Mouse (Mus musculus) adrenal gland, postnatal 4 days (tissue): ENCODE results near the gene Osbp2. TPM values are rescaled to one million over a fixed set of nuclear protein-coding genes. Genes with fewer than 3 reads are reported as not detected.
A peak's percentile ranks its signal among the peaks of the same experiment; 100 is the strongest.
"Not testable (repeated sequence)": the region's sequence is repeated elsewhere in the genome, so short reads cannot be mapped to it uniquely, and the experiment has no call there.

Experiments used
- DNase-seq, 2 experiments: peaks; one replicate each; pipeline ENCODE4 v3.0.0; 2021 to 2022; ENCODE audit warnings: low spot score in 2 of 2, mixed read lengths in 2 of 2
- long read RNA-seq, 2 experiments: library from polyadenylated mRNA; stranded (forward); transcript quantifications; one replicate each; pipeline ENCODE4 v2.0.0; 2021
- total RNA-seq, 2 experiments: library from RNA; stranded (reverse); gene quantifications; 2 replicates each; pipeline ENCODE4 v1.2.3; 2021

Gene Osbp2
- 1 to 10 TPM; 2.4 to 2.5 TPM for total RNA-seq
- long read RNA-seq, experiment 1, partial matches to known transcripts: 0 of 1 reads
- long read RNA-seq, experiment 1, other reads (novel, unspliced or antisense): 0 of 1 reads
- long read RNA-seq, experiment 2, full-length matches to known transcripts: 1 of 3 reads
- long read RNA-seq, experiment 2, partial matches to known transcripts: 0 of 3 reads
- long read RNA-seq, experiment 2, other reads (novel, unspliced or antisense): 2 of 3 reads

GRCm38 (mm10) chr11:3863454-3864112 lies at the start of gene Osbp2:
Osbp2 (minus strand) TSS chr11:3863903.
- DNase-seq: peak; percentile 39 to 58

- DNase-seq: no peak
Observed at GRCm38 (mm10) chr11:3912875-3913271, 49.2 kb upstream of the Osbp2 start.

- no peak for DNase-seq
Observed at GRCm38 (mm10) chr11:3912100-3912874, 48.6 kb upstream of the Osbp2 start.

- DNase-seq: not testable (repeated sequence)
Observed at GRCm38 (mm10) chr11:3911440-3911839, 47.7 kb upstream of the Osbp2 start.

DNA sequence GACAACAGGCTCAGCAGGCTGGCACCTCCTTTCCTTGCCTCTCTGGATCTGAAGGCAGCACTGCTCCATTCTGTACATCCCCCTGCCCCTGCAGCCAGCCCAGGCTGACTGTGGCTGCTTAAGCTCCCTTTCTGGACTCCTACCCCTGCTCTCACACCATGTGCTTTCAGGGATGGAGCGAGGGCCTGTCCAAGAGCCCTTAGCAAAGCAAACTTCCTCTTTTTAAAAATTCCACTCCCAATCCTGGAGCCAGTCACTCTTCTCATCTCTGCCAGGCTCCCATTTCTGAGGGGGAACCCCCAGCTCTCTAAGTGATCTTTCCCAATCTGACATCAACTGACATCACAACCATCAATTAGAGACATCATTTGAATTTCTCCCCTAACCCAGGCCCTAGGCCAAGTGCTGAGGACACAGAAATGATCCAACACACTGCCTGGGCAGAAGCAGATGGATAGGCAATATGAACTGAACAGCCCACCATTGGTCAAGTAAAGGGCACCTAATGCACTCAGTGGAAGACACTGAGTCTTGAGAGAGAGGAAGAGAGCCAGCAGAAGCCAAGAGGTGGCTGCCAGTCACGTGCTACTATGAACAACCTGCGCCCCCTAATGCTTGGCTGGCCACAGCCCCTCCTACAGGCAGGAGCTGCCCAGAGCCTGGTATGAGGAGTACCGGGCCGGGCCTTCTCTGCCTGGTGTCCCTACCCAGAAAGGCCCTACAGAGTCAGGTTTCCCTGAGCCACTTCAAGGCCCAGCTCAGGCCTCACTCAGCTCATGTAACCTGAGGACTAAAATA lies 47.0 kb upstream of the Osbp2 start:
- DNase-seq: no peak

- no peak for DNase-seq
Observed at GRCm38 (mm10) chr11:3909236-3909635, 45.5 kb upstream of the Osbp2 start.

- no peak for DNase-seq
Observed at GRCm38 (mm10) chr11:3905446-3905845, 41.7 kb upstream of the Osbp2 start.

DNA sequence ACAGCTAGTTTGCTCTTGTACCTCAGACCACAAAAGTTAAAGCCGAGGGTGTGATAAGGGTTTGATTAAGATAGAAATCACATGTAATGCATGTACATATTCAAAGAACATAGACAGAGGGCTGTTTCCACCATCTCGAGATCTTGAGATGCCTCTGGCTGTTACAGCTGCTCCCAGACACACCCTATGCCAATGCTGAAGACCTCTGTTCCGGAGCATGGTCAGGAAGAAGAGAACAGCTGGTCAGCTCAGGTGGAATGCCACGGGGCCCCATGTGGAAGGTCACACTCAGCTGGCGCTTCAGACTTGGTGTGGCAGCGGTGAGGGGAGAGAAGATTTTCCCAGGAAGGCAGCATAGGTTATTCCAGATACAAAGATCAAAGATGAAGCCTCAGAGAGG lies 41.0 kb upstream of the Osbp2 start:
- no peak for DNase-seq

DNA sequence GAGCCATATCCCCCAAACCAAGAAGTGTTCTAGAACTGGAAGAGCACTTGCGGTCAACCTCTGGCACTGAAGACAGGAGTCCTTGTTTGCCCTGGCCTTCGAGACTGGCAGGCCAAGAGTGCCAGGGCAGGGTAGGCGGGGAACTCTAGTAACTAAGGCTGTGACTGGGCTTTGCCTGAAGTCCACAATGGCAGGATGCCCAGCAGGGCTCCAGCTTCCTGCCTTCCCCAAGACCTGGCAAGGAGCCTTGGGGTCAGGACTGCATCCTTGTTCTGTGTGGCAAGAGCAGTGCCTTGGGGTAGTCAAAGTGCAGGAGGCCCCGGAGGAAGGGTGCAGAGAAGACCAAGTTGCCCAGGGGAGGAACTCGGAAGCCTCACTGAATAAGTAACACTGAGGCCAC lies 39.3 kb upstream of the Osbp2 start:
- DNase-seq: peak in 1 of 2 experiments; percentile 38

- DNase-seq: no peak
Observed at GRCm38 (mm10) chr11:3902516-3902915, 38.8 kb upstream of the Osbp2 start.

- DNase-seq: no peak
Observed at GRCm38 (mm10) chr11:3900296-3900695, 36.6 kb upstream of the Osbp2 start.

GRCm38 (mm10) chr11:3895933-3896332 lies 32.2 kb upstream of the Osbp2 start:
- no peak for DNase-seq

GRCm38 (mm10) chr11:3895458-3895857 lies 31.8 kb upstream of the Osbp2 start:
- no peak for DNase-seq

DNA sequence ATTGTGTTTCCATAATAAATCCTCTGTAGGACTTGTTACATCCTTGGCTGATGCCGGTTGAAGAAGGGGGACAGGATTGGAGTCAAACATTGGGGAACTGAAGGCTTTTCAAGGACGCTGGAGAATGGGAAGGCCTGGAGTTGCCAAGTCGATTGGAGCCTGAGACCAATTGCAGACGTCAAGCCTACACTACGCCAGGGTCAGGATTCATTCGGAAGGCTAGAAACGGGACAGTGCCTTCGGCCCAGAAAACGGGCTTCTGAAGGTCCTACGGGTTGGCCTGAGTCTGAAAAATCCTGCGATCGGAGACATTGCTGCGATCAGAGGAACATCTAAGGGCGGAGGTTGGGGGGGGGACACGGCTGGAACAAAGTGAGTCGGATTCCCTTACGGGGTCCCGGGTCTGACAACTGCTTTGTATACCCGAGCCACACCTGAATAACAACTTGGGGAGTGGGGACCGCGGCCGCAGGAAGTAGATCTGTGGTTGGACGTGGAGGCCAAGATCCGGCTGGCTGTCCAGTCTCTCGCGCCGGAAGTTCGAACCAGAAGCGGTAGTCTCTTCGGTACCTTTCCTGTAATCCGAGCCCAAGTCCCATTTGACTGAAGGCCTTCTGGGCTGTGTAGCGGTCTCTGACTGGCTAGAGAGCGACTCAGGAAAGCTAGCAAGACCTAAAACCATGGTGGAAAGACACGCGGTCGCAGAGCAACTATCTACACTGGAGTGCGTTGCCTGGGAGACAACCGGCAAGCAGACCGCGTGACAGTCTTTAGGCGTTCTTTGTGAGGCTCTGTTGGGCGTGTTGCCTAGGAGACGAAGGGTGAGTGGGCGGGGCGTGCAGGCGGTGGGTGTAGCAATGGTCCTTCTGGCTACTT lies 30.9 kb upstream of the Osbp2 start, which contains the start of the genes 4921536K21Rik and Dusp18:
Gene 4921536K21Rik, minus strand, starts transcription at position 693 of the 876 bp plus-strand sequence.
Gene Dusp18, plus strand, starts transcription at position 835 of the 876 bp plus-strand sequence.
- DNase-seq: peak; percentile 74 to 82

GRCm38 (mm10) chr11:3893970-3894369 lies 30.3 kb upstream of the Osbp2 start:
- no peak for DNase-seq

GRCm38 (mm10) chr11:3887331-3887730 lies 23.6 kb upstream of the Osbp2 start:
- no peak for DNase-seq

- DNase-seq: no peak
Observed at GRCm38 (mm10) chr11:3883711-3884110, 20.0 kb upstream of the Osbp2 start.

DNA sequence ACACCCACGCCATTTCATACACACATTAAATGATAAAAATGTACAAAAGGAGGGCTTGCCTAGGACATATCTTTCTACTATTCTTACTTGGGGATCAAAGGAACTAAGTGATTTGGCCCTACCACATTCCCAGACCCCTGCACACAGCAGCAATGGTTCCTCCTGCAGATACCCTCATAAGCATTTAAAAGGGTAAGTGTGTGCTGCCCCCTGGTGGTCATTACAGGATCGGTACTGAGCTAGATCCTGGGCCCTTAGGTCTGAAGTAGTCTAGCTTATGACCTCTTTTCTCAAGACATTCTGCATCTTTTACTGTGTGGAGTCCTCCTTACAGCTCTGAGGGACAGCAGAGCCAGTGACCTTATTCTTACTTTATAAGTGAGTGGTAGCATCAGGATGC lies 16.1 kb upstream of the Osbp2 start:
- peak; percentile 36 to 50 for DNase-seq

DNA sequence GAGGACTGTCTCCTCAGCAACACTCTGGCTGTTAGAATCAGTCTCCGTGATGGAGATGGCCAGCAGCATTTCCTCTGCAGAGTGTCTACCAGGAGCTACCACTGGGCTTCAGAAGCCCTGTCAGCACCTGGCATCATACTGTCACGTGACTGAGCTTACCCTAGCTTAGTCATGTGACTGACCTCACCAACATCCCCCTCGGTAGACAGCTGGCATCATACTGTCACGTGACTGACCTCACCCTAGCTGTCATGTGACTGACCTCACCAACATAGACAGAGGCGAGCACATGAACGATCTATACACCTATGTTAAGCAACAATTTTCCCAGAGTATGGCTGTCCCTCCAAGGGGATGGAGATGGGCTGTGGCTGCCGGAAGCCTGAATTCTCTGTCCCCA lies 15.0 kb upstream of the Osbp2 start:
- DNase-seq: no peak

GRCm38 (mm10) chr11:3876419-3876818 lies 12.7 kb upstream of the Osbp2 start:
- DNase-seq: no peak
